In the genomic region with DNA sequence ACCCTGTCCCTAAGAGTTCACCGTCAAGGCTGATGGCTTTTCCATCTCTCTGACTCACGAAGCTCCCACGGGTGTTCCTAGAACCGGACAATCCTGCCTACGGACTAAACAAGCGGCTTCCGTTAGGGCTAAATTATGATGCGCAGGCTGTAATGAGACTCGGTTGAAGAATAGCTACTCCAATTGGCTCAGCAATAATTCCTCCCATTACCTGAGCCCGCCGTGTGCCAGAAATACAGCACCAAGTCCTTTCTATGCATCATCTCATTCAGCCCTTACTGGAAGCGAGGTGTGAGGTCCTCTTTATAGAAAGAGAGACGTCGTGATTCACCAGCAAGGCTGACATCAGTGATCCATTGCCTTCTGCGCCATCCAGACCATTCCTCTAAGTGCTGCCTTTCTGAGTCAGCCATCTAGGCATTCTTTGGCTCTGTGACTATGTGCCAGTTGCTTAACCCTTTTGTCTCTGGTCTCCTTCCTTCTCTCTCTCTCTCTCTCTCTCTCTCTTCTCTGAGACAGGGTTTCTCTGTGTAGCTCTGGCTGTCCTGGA, we compare ENCODE assay signal across 13 mouse cellular contexts. TPM values are rescaled to one million over a fixed set of nuclear protein-coding genes. Genes with fewer than 3 reads are reported as not detected.
"Had no signal": no experiment of that assay in that cellular context is flagged by ENCODE, and none has a peak within 500 bp of the region (broad histone marks: within the 10 kb centered on the region; RNA-seq: fewer than 3 reads in every experiment).

No protein-coding gene starts in this region.

- ATAC-seq: midbrain, embryonic 13.5 days had no signal

- DNase-seq: kidney, postnatal 25 days; layer of hippocampus, adult 9-11 months; layer of hippocampus, postnatal 36 days; lung, adult 18-20 months; right cerebral cortex, postnatal 14 days; thymus, postnatal 4 days had no signal

- H3K4me1 ChIP-seq: limb, embryonic 13.5 days; midbrain, embryonic 13.5 days; stomach, embryonic 15.5 days had no signal

- H3K27me3 ChIP-seq: limb, embryonic 13.5 days; midbrain, embryonic 13.5 days; stomach, embryonic 15.5 days had no signal

- H3K9ac ChIP-seq: limb, embryonic 13.5 days; liver, embryonic 14.5 days; midbrain, embryonic 13.5 days; stomach, embryonic 15.5 days had no signal

- H3K27ac ChIP-seq: limb, embryonic 13.5 days; liver, embryonic 14.5 days; midbrain, embryonic 13.5 days; stomach, embryonic 15.5 days had no signal

- H3K9me3 ChIP-seq: limb, embryonic 13.5 days; stomach, embryonic 15.5 days had no signal

- H3K4me2 ChIP-seq: limb, embryonic 13.5 days; midbrain, embryonic 13.5 days; stomach, embryonic 15.5 days had no signal

- H3K36me3 ChIP-seq: limb, embryonic 13.5 days; midbrain, embryonic 13.5 days; stomach, embryonic 15.5 days had no signal

- H3K4me3 ChIP-seq: limb, embryonic 13.5 days; midbrain, embryonic 13.5 days; stomach, embryonic 15.5 days had no signal

RNA-seq across cellular contexts. Expression of gene Vgf, which starts 13.7 kb away (rescaled TPM):
- total RNA-seq: liver, adult 2 months had no signal
- polyA plus RNA-seq: liver, adult 2 months; spleen, adult 2 months had no signal

RNA-seq across cellular contexts. Expression of gene Cldn15, which starts 46.1 kb away (rescaled TPM):
- total RNA-seq: left cerebral cortex, postnatal 36 days had no signal
